Mouse (Mus musculus) erythroblast, embryonic 14.5 days (primary cell): ENCODE measurements around the gene Gm6377.

Source experiments
- GATA1 ChIP-seq: IDR thresholded peaks from 2 replicates; pipeline ENCODE4 v1.6.1; 2012; ENCODE audit warnings: low read length, inconsistent platforms, mixed read lengths
- TAL1 ChIP-seq: IDR thresholded peaks from 3 replicates; pipeline ENCODE4 v1.6.1; 2012; ENCODE audit warnings: low read length, inconsistent platforms, mixed read lengths

GRCm38 (mm10) chrX:109175038-109175437, 21.5 kb upstream of the Gm6377 start:
- TF ChIP-seq GATA1 (no peak), TAL1 (no peak)
